Mouse (Mus musculus): ENCODE measurements around the gene Hmgxb4.

Gene Hmgxb4

GRCm38 (mm10) chr8:75018274-75018972 lies 25.3 kb downstream of the Hmgxb4 start:
- no peak for DNase-seq

DNA sequence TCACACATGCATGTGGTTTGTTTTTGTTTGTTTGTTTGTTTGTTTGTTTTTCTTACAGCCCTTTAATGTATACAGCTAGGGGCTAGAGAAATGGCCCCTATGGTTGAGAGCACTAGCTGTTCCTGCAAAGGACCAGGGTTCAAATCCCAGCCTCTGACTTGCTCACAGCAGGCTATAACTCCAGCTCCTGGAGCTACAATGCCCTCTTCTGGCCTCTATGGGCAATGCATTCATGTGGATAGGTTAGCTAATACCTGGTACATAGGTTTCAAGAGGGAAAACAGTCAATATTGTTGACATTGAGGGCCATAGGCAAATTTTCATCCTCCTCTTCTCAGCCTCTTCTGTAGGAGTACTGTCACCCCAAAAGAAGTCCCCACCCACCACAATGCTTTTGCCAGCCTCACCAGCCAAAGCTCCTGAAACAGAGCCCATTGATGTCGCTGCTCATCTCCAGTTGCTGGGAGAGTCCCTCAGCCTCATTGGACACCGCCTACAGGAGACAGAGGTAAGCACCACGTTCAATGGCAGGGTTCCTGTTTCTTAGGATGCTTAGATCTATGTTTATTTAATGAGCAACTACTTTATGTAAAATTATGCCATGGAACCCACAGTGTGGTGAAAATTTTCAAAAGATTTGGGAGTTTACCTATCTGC lies 30.6 kb downstream of the Hmgxb4 start:
- DNase-seq = no peak

GRCm38 (mm10) chr8:75025809-75026208 lies 32.7 kb downstream of the Hmgxb4 start:
- DNase-seq = no peak

DNA sequence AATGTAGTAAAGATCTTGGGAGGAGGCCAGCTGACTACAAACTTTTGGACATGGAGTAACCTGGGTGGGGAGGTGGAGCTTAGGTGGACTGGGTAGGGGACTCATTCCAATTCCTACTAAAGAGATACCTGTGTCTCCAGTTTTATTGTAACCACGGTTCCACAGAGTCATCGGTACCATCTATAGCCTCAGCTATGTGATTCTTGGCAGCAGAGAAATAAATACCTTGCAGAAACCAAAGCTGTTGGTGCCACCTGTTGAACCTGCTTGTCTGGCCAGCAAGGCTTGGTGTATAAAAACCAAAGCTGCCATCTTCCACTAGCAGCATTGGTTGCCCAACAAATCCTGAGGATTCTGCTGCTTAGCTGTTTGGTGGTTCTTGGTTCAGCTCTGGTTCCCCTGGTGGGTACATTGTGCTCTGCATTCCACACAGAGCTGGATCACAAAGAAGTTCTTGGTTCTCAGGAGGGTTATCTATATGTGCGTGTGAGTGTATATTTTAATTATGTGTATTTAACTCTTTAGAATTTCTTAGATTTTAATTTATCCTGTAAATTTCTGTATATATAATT lies 37.4 kb downstream of the Hmgxb4 start:
- DNase-seq = no peak

- DNase-seq = no peak
These were observed 39.8 kb downstream of the Hmgxb4 start for GRCm38 (mm10) chr8:75032961-75033360.

DNA sequence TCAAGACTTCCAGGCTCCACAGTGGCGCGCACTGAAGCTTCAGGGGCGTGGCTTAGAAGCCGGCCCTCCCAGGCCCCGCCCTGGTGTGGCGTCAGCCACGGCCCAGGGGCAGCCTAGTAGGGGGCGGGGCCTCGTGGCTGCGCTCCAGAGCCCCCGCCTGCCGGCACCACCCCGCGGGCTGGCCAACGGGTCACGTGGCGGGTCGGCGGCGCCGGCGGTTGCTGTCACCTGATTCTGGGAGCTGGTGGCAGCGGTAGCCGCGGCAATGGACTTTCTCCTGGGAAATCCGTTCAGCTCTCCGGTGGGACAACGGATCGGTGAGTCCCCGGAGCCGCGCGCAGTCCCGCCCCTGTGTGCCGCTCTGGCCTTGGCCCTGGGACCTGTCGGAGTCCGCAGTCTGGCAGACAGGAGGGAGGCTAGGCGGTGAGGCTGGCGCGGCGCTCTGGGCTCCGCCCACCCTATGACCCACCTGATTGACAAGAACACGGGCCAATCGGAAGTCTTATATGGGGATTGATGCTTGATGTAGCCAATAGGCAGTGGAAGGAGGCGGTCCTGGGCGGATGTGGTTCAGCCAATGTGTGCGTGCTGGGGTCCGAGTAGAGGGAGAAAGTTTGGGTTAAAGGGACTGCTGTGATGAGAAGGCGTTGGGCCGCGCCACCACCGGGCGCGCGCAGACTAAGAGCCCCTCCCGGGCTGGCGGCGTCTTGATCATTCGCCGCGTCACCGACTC lies 40.5 kb downstream of the Hmgxb4 start, which contains the start of gene Tom1:
Gene Tom1 (plus strand): TSS at position 195 of the 733 bp plus-strand sequence.
- DNase-seq = peak; percentile 96 to 97

GRCm38 (mm10) chr8:75034285-75034684 lies 41.1 kb downstream of the Hmgxb4 start:
- no peak for DNase-seq

DNA sequence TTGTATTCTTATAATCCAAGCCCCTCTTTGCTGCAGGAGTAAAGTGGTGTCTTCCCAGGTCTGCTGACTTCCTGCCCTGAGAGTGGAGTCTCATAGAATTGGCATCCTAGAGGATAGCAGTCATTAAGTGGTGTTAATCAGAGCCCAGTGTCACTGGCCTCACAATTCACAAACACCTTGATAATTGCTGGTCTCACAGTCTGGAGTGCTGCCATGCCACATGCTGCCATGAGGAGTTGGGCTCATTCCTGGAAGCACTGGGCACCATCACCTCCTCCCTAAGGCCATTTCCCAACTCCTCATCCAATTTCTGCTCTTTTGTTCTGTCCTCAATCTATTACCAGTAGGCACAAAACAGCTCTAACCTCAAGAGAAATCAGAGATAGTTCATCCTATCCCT lies 42.5 kb downstream of the Hmgxb4 start:
- DNase-seq = no peak

GRCm38 (mm10) chr8:75038497-75038896 lies 45.3 kb downstream of the Hmgxb4 start:
- DNase-seq = peak; percentile 19 to 26

DNA sequence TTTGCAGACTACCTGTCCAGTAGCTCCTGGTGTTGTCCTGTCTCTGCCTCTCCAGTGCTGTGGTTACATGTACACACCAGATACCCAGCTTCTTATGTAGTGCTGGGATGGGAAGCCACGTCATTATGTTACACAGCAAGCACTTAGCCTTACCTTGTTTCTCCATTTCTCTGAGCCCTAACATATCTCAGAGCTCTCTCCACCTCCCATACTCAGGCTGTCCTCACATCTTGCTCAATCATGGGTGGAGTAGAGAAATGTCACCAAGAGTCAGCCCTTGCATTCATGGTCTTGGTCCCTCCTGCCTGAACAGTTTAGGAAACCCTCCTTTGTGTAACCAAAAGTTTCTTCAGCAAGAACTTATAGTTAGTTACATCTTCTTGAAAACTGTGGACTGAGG lies 46.6 kb downstream of the Hmgxb4 start:
- peak in 1 of 2 experiments; percentile 60 for DNase-seq

DNA sequence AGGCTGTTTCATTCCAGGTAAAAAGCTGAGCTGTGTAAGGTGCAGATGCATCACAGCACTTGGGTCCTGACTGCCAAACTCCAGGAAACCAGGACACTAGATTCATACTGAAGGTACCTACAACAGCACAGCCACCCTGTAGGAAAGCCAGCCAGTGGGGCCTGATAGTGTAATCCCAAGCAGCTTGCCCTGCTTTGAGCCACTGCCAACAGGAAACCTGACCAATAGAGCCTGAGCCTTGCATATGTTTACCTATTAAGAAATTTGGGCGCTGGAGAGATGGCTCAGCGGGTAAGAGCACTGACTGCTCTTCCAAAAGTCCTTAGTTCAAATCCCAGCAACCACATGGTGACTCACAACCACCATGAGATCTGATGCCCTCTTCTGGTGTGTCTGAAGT lies 49.0 kb downstream of the Hmgxb4 start:
- DNase-seq = peak; percentile 32 to 55

- DNase-seq = no peak
These were observed 49.8 kb downstream of the Hmgxb4 start for GRCm38 (mm10) chr8:75042974-75043373.

DNA sequence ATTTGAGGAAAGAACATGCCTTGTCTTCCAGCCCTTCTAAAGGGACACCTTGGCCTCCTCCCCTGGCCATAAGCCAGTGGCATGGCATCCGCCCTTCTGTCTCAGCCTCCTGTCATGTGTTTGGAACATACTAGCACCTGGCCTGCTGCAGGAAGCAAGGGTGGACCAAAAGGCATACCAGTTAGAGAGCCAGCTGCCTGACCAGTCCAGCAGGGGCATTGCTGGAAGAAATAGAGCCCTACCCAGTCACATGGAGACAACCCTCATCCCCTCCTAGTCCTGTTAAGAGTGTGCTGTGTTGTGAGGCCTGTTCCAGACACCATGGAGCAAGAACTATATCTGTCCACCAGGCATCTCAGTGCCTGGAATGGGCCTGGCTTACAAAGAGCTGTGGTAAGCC lies 53.1 kb downstream of the Hmgxb4 start:
- no peak for DNase-seq

- no peak for DNase-seq
These were observed 54.6 kb downstream of the Hmgxb4 start for GRCm38 (mm10) chr8:75047784-75048183.

- no peak for DNase-seq
These were observed 60.2 kb downstream of the Hmgxb4 start for GRCm38 (mm10) chr8:75053342-75053741.

DNA sequence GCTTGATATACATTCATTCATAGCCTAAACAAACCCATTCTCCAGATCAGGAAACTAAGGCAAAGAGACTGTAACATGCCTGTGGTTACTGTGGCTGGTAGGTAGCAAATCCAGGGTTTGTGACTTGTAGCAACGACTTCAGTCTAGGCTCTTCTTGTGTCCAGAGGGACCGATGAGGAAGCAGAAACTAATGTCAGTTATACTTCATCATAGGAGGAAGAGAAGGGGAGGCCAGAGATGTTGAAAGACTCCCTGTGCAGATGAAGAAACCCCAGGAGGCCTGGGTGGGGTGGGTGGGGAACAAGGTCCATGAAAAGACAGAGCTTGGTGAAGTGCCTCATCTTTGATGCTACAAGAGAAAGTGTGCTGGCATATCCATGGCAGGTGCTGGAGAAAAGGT lies 62.5 kb downstream of the Hmgxb4 start:
- DNase-seq = no peak

DNA sequence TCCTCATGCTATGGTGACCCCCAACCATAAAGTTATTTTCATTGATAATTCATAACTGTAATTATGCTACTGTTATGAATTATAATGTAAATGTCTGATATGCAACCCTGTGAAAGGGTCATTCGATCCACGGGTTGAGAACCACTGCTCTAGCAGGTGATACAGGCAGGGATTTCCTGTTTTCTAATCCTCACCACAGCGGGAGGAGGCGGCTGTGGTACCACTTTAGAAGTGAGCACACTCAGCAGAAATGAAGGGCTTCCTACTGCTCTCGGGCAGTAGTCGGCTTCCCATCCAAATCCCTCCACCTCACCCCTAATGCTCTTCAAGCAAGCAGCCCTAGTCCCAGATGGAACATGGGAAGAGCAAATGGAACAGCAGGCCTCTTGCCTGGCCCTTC lies 66.9 kb downstream of the Hmgxb4 start:
- DNase-seq = no peak

DNA sequence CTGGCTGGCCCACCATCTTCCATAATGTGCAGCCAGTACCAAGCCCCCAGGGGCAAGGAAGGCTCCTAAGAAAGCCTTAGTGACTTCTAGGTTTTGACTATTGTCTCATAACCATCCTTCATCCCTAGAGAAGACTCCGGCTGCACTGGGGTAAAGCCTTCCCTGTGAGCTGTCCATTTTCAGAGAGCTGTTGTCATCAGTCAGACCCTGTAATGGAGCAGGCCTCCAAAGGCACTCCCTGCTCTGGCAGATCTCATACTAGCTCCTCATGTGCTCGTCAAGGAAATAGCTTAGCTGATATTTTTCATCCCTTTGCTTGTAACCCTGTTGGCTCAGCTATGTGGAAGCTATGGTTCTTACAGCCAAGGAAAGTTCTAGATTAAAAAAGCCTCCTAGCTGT lies 67.7 kb downstream of the Hmgxb4 start:
- no peak for DNase-seq

DNA sequence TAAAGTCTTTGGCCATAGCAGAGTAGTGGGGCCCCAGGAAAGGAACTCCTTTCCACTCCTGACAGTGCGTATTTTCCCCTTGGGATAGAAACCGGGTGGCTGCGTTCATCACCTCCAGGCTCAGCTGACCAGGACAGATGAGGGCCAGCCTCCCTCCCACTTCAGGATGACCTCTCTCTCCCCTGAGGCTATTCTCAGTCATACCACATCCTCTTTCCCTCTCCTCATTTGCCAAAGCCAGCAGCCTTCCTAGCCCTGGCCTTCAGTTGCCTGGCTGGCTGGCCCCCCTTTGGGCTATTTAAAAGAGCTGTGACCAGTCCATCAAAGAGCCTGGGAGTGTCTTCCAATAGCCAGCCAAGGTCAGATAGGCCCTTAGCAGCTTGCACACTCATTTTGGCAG lies 70.1 kb downstream of the Hmgxb4 start:
- no peak for DNase-seq

DNA sequence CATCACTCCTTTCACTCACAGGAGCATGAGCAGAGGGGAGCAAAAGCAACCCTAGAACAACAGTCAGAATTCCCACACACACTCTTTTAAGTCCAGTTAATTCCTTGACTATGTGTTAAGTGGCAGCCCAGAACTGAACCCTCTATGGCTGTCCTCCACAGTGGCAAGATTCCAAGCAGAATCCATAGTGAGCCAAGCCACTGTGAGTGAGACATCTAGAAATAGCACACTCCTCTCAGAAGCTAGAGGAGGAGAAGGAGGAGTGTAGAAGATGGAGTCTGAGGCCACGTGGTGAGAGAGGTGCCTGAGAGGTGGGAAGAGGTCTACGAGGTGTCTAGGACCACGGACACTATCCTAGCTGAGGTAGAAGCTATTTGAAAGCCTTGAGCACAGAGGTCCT lies 71.6 kb downstream of the Hmgxb4 start:
- DNase-seq = no peak

DNA sequence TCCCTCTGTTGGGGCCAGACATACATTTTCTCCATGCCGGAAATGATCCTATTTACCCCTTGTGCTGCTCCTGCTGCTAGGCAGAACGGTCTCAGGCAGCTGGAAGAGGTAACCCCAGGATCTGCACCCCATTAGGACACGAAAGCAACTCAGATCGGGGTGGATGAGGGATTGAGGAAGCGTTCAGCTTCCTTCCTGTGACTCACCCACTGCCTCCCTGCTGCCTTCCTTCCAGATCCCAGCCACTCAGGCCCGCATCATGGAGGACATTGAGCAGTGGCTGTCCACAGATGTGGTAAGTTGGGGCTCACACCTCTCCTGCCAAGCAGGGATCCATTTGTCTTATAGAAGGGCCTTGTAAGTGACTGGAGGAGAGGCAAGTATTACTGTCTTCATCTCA lies 74.1 kb downstream of the Hmgxb4 start:
- DNase-seq = no peak

- DNase-seq = no peak
These were observed 77.1 kb downstream of the Hmgxb4 start for GRCm38 (mm10) chr8:75070297-75070696.

DNA sequence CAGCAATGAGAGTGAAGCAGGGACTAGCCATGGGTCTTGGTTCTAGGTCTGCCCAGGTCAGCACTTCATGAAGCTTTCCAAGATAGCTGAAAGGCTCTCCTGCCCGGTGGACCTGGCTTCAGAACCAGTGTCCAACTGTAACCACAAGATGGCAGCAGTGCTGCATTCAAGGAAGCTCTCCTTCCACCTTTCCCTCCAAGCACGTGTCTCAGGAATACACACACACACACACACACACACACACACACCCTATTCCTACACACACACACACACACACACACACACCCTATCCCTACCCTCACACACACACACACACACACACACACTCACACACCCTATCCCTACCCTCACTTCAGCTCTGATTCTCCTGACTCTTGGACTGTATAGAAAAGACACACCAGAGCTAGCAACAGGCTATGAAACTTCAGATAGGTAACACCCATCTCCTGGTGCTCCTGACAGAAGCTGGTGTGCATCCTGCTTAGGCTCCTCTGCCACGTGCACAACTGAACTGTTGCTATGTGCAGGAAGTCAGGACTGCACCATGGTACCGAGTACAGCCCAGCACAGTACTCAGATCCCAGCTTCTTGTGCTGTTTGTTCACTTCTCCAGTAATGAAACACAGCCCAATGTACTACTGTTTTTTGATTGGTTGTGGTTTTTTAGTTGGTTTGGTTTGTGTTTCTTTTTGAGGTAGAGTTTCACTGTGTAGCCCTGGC lies 78.6 kb downstream of the Hmgxb4 start:
- peak; percentile 76 to 84 for DNase-seq

Measured in lung, adult 18-20 months (tissue).